Mouse (Mus musculus): ENCODE measurements at regions not wholly inside any gene's neighbourhood (a gene's known extent, or its start where the extent isn't known, plus 50 kb on each side); places are given as distances from the start of the nearest gene placed in this dataset.

DNA sequence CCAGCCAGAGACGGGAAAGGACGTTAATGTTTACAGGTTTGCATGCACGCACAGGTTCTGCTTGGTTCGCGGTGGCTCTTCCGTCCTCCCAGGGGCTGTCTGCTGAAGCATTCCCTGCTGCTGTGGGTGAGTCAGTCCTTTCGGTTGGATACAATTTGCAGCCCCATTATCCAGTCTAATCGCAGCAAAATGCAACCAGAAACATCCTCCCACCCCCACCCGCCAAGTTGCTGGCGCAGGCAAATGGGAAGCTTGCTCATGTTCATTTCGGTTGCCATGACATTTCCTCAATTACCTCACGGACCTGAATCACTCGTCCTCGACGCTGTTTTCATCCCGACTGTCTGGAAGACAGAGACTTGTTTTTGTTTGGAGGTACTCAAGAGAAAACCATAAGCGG lies 449.7 kb downstream of the Klf5 start:
- no peaks in the 10 kb centered on the region for H3K4me1 ChIP-seq (ENCODE audit: control insufficient read depth, insufficient read depth, low read length)
- DNase-seq = no peak
- H3K4me3 ChIP-seq (replicated peaks; ENCODE audit: extremely low read depth, low read depth, low read length) = no peak overlapping the region
- TF ChIP-seq CTCF (IDR thresholded peaks at IDR 0.05; ENCODE audit: insufficient read depth, low read length) (no peak), POLR2A (IDR thresholded peaks at IDR 0.05; ENCODE audit: borderline replicate concordance, extremely low read depth, low read depth, low read length) (no peak)
- WGBS = 87% methylated on average over 17 of the region's 17 CpGs

DNA sequence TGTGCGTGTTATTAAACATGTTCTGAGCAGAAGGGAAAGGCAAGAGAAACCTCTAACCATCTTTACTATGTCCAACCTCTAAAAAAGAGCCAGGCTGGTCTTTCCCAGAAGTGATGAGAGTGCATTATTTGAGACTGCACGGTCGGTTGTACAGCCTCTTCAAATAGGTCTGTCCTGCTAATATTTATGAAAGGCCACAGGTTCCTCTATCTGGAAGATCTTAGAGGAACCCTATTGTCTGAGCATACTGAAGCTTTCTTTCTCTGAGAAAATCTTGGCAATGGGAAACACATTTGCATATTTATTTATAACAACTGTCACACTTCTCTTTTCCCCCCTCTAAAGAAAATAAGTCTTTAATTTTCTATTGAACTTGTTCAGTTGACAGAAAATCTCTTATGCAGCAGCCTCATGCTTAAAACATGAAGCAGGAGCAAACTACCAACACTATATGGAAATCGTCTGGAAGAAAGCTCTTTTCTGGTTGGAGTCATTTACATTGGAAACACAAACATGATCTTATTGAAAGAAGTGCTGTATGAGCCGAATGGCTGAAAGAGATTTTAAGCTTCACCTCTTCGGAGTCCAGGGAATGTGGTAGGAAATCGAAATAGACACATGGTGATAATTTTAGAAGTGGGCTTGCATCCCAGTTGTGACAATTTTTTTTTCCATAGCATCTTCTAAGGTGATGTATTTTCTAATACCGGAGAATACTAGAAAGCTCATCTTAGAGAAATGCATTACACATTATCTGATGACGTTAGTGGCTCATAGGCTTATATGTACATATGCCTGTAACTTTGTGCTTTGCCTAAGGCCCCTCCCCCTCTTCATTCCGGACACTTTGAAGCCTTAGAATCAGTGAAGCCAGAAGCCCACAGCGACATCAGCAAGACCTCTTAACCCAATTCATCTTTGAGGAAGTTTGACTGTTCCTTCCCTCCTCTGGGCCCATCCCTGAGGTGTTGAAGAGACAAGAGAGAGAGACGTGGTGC lies 451.1 kb downstream of the Klf5 start:
- H3K4me3 ChIP-seq (replicated peaks; ENCODE audit: extremely low read depth, low read depth, low read length) = no peak overlapping the region
- TF ChIP-seq POLR2A (IDR thresholded peaks at IDR 0.05; ENCODE audit: borderline replicate concordance, extremely low read depth, low read depth, low read length) (no peak), CTCF (IDR thresholded peaks at IDR 0.05; ENCODE audit: insufficient read depth, low read length) (no peak)
- WGBS = 61% methylated on average over 12 of the region's 12 CpGs

DNA sequence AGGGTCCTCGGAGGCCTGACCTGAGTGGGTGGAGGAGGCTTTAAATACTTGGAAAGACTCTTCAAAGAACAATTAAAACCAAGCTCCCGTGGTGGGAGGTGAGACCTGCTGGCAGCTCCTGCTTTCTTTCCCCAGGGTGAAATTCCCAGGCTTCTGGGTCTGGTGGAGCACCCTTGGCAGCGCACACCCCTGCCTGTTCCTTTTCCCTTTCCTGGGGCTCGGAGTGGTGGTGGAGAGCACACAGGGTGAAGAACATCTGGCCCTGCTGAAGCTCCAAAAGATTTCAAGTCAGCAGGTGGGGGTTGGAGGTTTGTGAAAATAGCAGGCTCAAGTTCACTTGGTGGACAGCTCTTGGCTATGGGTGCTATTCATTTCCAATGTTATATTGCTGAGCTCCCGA lies 459.6 kb downstream of the Klf5 start:
- Histone ChIP-seq H3K4me3 (replicated peaks; ENCODE audit: extremely low read depth, low read depth, low read length) (no peak overlapping the region), H3K4me1 (ENCODE audit: control insufficient read depth, insufficient read depth, low read length) (no peaks in the 10 kb centered on the region; the same call in 1 of the 2 replicates)
- WGBS = 29% methylated on average over 5 of the region's 5 CpGs
- no peak for TF ChIP-seq POLR2A (IDR thresholded peaks at IDR 0.05; ENCODE audit: borderline replicate concordance, extremely low read depth, low read depth, low read length)
- TF ChIP-seq CTCF (IDR thresholded peaks at IDR 0.05; ENCODE audit: insufficient read depth, low read length) = no peak
- DNase-seq = no peak

More for the DNA sequence above, 451.1 kb downstream of the Klf5 start:
- no peak for DNase-seq
- H3K4me1 ChIP-seq (ENCODE audit: control insufficient read depth, insufficient read depth, low read length) = no peaks in the 10 kb centered on the region

DNA sequence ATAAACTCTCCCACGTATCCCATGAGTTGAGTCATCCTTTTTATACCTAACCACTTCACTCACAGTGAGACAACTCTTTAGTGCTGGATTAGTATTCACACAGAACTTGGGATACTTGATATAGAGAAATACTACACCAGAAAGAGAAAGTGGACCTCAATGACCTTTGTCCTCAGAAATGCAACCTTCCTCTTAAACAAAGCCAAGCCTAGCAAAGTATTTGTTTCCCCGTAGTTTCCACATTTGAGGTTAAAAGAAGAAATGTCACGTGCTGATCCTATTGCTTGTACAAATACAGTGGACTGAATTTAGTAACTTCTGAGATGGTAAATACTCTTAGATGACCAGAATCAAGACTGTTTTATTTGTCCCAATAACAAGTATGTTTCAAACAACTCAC lies 464.8 kb downstream of the Klf5 start:
- H3K4me3 ChIP-seq (replicated peaks; ENCODE audit: extremely low read depth, low read depth, low read length) = no peak overlapping the region
- WGBS = 53% methylated on average over 3 of the region's 3 CpGs
- no peaks in the 10 kb centered on the region; the same call in 1 of the 2 replicates for H3K4me1 ChIP-seq (ENCODE audit: control insufficient read depth, insufficient read depth, low read length)
- no peak for TF ChIP-seq POLR2A (IDR thresholded peaks at IDR 0.05; ENCODE audit: borderline replicate concordance, extremely low read depth, low read depth, low read length)
- TF ChIP-seq CTCF (IDR thresholded peaks at IDR 0.05; ENCODE audit: insufficient read depth, low read length) = no peak
- no peak for DNase-seq

DNA sequence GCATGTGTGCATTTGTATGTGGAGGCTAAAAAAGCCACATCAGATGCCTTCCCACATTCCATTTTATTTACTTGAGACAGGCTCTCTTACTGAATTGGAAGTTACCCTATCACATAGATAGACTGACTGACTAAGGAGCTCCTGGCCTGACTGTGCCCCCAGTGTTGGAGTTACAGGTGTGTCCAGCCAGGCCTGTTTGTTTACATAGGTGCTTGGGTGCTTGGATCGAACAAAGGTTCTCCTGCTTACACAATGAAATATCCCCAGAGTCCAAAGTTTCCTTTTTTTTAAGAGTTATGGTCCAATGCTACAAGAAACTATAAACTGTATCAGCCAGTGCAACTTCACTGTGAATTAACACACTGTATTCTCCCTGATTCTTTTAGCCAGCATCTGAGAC lies 472.5 kb downstream of the Klf5 start:
- H3K4me1 ChIP-seq (ENCODE audit: control insufficient read depth, insufficient read depth, low read length) = no peaks in the 10 kb centered on the region; the same call in none of the 2 replicates
- WGBS = 66% methylated on average over 1 of the region's 1 CpGs
- TF ChIP-seq CTCF (IDR thresholded peaks at IDR 0.05; ENCODE audit: insufficient read depth, low read length) (no peak), POLR2A (IDR thresholded peaks at IDR 0.05; ENCODE audit: borderline replicate concordance, extremely low read depth, low read depth, low read length) (no peak)
- H3K4me3 ChIP-seq (replicated peaks; ENCODE audit: extremely low read depth, low read depth, low read length) = no peak overlapping the region
- DNase-seq = no peak

DNA sequence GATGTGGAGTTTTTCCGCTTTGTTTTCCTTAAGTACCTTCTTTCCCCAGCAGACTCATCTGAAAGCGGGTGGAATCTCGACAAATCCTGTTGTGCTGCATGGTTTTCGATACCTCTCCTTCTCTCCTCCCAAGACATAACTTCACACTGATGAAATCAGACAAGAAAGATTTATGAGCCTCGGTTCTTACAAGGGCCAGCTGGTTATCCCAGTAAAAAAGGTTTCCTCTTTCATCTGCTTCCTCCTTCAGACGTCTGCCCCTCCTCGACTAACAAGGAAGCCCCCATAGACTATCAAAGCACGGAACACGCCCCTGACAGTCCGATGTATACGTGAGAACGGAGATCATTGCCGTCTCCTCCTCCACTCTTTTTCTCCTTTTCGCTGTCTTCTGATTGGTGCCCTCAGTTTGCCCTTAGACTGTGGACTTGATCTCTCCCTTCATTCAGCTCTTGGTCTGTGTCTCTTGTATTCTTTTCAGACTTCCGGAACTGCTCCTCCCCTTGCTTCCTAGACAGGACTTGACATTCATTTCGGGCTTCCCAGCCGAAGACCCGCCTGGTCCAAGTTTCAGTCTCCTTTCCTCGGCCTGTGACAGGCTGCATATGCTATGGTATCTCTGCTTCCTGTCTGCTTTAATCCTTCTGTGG lies 474.4 kb downstream of the Klf5 start:
- H3K4me3 ChIP-seq (replicated peaks; ENCODE audit: extremely low read depth, low read depth, low read length) = peak overlapping the region; percentile 11
- no peak for DNase-seq
- no peak for TF ChIP-seq CTCF (IDR thresholded peaks at IDR 0.05; ENCODE audit: insufficient read depth, low read length)
- no peak for TF ChIP-seq POLR2A (IDR thresholded peaks at IDR 0.05; ENCODE audit: borderline replicate concordance, extremely low read depth, low read depth, low read length)
- WGBS = 31% methylated on average over 19 of the region's 19 CpGs
- H3K4me1 ChIP-seq (ENCODE audit: control insufficient read depth, insufficient read depth, low read length) = no peaks in the 10 kb centered on the region; the same call in none of the 2 replicates

DNA sequence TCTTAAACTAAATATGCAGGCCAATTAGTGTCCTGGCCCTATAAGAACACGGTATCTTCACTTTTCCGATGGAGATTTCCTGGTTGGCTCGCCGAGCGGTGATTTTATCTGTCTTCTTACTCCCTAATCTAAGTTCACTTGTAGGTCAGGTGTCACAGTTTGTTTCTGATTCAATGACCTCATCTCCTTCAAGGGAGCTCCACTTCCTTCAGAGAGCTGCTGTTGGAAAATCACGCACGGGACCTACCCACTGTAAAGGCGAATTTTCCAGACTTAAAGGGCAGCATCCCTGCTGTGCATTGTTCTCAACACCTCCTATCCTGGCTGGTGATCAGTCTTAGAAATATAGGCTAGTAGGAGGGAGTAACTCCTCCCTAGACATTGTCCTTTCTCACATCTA lies 480.0 kb downstream of the Klf5 start:
- WGBS = 27% methylated on average over 8 of the region's 8 CpGs
- Histone ChIP-seq H3K4me1 (ENCODE audit: control insufficient read depth, insufficient read depth, low read length) (no peaks in the 10 kb centered on the region; the same call in 1 of the 2 replicates), H3K4me3 (replicated peaks; ENCODE audit: extremely low read depth, low read depth, low read length) (no peak overlapping the region)
- no peak for DNase-seq
- TF ChIP-seq POLR2A (IDR thresholded peaks at IDR 0.05; ENCODE audit: borderline replicate concordance, extremely low read depth, low read depth, low read length) = no peak
- no peak for TF ChIP-seq CTCF (IDR thresholded peaks at IDR 0.05; ENCODE audit: insufficient read depth, low read length)

DNA sequence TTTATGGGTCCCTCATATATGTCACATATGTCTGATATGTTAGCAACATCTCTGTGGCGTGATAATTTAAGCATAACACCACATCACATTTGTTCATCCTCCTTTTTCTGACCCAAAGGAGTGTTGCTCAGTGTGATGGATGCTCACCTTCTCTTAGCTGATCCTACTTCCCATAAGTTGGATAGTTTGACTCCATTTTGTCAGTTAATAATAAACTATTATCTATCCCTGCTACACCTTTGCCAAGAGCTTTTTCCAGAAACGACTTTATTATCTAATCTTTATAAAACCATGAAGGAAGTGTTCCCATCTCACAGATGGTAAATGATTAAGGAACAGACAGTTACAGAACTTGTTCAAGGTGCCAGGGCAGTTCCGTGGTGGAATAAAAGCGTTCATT lies 480.5 kb downstream of the Klf5 start:
- Histone ChIP-seq H3K4me3 (replicated peaks; ENCODE audit: extremely low read depth, low read depth, low read length) (no peak overlapping the region), H3K4me1 (ENCODE audit: control insufficient read depth, insufficient read depth, low read length) (peaks cover under 1% of the 10 kb centered on the region)
- TF ChIP-seq CTCF (IDR thresholded peaks at IDR 0.05; ENCODE audit: insufficient read depth, low read length) (no peak), POLR2A (IDR thresholded peaks at IDR 0.05; ENCODE audit: borderline replicate concordance, extremely low read depth, low read depth, low read length) (no peak)
- WGBS = 61% methylated on average over 4 of the region's 4 CpGs
- no peak for DNase-seq

DNA sequence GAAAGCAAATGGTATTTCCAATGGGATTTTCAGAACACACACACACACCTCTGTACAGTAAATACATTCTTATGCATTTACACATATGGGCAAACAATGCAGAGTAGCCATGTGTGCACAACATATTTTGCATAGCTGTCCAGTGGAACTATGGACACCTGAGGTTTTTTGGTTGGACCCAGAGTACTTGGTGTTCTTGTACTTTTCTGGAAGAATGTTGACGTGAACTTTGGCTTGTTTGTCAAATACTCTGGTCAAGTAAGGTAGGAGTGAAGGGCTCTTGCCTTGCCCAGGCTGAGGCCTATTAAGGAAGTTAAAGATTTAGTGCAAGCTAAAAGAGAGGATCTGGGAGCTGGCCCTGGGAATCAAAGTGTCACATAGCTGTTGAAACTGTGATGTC lies 485.2 kb downstream of the Klf5 start:
- H3K4me3 ChIP-seq (replicated peaks; ENCODE audit: extremely low read depth, low read depth, low read length) = no peak overlapping the region
- 60% methylated on average over 1 of the region's 1 CpGs for WGBS
- H3K4me1 ChIP-seq (ENCODE audit: control insufficient read depth, insufficient read depth, low read length) = peaks cover 4% of the 10 kb centered on the region
- no peak for TF ChIP-seq POLR2A (IDR thresholded peaks at IDR 0.05; ENCODE audit: borderline replicate concordance, extremely low read depth, low read depth, low read length)
- no peak for TF ChIP-seq CTCF (IDR thresholded peaks at IDR 0.05; ENCODE audit: insufficient read depth, low read length)
- DNase-seq = no peak

Measured in lung, adult 2 months (tissue).